Mouse (Mus musculus): ENCODE measurements around the gene Vdac1.

Vdac1 gene

DNA sequence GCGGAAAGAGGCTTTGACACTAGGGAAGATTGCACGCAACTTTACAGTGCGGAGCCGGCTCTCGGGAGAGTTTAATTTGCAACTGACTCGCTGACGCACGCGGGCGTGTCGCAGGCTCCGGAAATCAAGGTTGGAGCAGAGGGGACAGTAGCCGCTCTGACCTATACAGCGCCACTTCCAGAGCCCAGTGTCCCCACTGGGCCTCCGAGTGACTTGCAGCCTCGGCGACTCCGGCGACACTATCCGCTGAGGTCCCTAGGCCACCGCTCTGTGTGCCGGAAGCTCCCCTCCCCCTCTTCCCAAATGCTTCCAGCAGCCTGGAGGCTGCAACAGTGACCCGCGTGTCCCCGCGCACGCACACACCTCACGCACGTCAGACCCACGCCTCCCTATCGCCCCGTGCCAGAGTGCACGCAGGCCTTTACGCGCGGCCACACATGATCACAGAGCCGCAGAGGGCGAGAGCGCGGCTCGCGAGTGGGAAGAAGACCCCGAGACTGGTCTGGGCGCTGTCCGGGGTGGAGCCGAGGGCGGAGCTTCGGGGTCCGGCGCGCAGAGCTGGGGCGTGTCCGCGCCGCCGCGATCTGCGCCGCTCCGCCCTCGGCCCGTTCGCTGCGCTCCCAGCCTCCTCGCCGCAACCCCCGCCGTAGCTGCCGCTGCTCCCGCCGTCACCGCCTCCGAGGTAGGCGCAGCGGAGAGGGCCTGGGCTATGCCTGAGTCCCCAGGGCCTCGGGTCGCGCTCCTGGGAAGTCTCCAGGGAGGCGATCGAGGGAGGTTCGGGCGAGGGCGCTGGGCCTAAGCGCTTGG lies at the start of gene Vdac1:
Gene Vdac1 (plus strand): TSS at position 390 of the 807 bp plus-strand sequence.
- peak; percentile 96 for DNase-seq (ENCODE audit: low read depth, low spot score)

DNA sequence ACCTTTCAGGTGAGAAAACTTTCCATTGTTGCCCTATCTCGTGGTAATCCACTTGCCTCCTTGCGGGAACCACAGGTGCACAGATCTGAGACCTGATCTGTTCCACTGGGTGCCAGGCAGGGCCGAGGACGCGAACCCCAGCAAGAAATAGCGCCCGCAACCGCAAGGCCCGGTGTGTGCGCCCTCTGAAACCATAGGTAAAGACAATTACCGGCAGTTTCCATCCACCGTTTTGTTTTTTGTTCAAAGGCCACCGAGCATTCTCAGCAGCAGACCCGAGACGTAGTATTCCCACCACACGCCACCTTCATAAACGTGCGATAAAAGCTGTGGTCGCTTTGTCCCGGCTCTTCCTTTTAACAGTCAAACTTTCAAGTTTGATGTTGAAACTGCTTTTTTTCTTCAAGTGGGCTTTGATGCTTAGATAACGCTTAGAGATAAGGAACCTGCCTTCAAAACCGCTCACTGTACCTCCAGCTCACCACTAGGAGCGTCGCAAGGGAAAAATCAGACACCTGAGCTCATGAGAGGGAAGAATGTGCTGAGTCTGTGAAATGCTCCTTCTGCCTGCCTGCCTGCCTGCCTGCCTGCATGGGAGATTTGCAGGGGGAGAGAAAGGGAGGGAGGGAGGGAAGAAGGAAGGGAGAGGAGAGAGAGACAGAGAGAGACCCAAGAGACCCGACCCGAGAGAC lies 46.4 kb upstream of the Vdac1 start:
- peak; percentile 36 for DNase-seq (ENCODE audit: low read depth, low spot score)

DNA sequence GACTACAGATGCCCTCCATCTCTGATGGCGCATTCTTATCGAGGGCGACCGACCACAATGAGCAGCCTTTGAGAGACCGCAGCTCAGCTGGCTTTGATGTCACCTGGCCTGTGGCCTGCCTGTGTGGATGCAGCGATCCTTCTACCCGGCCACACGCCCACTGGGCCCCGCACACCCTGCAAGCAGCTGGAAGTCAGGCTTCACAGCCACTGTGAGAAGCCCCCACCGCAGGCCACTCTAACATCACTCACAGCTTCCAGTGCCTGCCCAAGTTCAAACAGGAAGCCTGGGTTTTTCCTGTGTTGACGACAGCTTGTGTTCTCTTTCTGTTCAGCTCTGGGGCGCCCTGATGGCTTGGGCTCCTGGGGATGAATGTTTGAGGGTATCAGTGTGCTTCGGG lies 42.2 kb upstream of the Vdac1 start:
- no peak for DNase-seq (ENCODE audit: low read depth, low spot score)

DNA sequence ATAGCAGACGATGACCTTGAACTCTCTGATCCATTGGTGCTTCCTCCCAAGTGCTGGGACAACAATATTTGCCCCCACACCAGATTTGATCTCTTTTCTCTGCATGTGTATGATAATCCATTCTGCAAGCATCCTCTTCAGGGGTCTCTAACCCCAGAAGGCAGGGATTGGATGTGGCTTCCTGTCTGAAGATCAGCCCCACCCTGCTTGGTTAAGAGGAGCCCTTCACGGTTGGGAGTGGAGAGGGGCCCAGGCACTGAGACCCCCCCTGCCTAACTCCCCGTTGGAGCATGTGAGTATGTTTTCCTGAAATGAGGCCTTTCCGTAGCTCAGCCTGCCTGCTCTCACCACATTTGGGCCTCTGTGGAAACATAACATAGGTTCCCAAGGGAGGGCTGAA lies 41.0 kb upstream of the Vdac1 start:
- no peak for DNase-seq (ENCODE audit: low read depth, low spot score)

DNA sequence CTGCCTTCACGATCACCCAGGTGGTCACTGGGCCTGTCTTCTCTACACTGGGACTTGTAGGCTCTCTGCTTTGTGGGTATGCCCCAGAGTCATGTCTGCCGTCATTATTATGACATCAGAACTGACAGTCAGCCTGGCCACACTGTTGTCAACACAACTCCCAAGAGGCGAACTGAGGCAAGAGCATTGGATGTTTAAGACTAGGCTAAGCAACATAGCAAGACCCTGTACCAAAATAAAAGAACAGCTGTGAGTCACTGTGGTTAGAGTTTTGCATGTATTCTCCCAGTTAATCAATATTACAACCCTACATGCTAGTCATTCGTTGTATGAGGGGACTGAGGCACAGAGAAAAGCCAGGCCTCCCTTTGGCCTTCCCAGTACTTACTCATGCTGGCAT lies 40.1 kb upstream of the Vdac1 start:
- DNase-seq (ENCODE audit: low read depth, low spot score): no peak

DNA sequence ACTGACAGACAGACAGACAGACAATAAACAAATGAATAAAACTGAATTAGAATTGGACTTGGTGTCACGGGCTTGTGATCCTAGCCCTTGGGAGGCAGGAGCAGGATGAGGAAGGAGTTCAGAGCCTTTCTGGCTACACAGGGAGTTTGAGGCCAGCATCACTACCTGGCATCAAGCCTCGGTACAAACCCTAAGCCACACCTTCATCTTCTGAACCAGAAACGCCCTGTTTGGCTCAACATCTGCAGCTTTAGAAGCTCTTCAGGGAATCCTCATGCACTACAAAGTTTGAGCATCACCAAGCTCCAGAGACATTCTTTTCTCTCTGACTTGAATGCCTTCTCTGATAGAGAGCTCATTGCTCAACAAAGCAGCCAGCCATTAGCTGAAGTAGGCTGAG lies 39.1 kb upstream of the Vdac1 start:
- DNase-seq (ENCODE audit: low read depth, low spot score): no peak

DNA sequence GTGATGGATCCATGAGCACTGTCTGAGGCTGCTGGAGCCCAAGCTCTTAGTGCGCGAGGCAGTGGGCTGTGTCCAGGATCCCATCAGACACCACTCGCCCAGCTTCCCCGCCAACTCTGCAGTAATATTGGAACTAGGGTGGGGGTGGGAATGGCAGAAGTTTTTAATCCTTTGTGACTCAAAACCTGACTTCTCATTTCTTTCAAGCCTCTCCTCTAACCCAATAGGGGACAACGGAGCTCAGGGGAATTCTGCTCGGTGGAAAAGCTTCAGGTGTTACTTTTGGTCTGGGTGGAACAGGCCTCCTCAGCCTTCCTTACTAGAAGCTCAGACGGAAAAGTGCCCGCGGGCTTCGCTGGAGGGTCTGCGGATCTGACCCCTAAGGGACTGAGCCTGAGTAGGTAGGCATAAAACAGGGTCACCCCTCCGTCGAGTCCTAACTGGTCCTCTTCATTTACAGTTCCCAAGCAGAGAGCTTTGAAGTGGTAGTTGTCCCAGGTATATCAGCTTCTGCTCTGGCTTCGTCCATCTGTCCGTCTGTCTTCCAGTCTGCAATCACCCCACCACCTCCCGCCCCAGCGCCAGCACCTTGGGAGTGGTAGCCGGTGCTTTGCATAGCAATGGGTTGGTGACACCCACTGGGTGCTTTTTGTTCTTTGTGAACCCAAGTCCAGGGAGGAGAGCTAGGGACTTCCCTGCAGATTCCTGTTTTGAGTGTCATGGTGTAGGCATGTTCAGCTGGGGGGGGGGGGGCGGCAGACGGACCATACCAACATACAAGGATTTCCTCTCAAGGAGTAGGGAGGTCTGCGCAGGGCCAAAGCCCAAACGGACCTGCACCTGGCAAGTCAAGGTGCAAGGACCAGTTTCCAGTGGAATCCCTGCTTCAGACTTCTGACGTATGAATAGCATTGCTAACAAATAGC lies 36.0 kb upstream of the Vdac1 start:
- DNase-seq (ENCODE audit: low read depth, low spot score): no peak

DNA sequence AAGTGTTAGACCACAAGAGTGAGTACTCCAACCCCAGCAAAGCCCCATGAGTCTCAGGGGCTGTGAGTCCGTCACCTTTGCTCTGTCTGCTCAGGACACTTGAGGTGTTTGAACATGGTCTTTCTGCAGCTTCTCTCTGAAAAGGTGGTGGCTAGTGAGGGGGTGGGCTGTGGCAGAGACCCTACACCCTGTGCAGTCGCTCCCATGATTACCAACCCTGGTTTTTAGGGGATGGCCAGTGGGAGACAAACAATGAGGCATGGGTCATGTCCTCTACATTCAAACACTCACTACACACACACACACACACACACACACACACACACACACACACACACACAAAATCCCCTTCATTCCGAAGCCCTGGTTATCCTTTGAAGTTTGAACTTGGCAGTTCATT lies 33.3 kb upstream of the Vdac1 start:
- no peak for DNase-seq (ENCODE audit: low read depth, low spot score)

DNA sequence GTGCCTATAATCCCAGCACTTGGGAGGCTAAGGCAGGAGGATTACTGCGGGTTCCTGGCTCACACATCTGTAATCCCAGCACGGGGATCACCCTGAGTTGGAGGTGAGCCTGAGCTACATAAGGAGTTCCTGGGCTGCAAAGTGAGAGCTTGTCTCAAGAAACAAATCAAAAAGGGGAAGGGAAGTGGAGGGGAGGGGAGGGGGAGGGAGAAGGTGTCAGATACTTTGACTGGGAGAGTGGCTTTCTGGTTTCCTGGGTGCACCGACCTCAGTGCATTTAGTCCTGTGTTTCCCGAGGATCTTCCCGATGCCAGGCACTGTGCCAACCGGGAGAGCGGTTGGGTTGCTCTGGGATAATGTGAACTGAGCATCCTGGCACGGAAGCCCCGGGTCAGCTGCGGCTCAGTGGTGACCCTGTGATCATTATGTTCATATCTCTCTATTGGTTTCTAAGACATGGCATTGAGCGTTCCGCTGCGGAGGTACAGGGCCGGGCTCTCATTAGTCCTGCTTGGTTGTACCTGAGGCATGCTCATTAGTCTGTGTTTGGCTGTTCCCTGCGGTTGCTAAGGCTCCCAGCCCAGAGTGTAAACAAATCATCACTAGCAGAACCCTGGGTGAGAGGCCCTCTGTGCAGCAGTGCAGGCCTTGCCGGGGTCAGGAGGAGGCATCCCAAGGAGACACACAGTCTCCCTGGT lies 28.1 kb upstream of the Vdac1 start:
- DNase-seq (ENCODE audit: low read depth, low spot score): peak; percentile 40

DNA sequence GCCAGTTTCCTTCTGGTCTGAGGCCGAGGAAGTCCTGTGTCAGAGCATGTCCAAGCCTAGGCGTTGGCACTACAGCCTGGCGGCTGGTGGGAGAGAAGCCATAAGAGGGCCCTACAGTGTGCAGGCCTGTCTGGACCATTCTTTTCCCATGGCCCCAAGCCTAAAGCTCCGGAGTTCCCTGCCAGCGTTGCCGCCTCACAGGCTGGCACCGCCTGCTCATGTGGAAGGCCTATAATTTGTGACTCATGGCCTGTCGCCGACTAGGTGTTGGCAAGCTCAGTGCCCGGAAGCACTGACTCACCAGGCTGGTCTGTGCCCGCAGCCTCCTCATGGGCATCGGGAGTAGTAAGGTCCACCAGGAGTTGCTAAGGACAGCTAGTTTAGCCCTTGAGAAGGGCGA lies 27.0 kb upstream of the Vdac1 start:
- DNase-seq (ENCODE audit: low read depth, low spot score): peak; percentile 97

DNA sequence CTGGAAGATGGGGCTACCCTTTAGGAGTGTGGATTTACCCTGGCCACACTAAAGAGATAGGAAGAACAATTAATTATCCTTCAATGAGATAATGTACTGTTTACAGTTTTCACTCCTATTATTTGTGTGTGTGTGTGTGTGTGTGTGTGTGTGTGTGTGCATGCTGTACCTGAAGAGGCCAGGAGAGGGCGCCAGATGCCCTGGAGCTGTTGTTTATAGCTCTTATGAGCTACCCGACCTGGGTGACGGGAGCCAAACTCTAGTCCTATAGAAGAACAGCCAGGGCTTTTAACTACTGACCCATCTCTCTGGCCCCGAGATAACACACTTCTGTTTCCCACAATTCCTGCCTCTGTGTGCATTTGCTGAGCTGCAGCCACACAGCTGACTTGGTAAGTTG lies 25.4 kb upstream of the Vdac1 start:
- DNase-seq (ENCODE audit: low read depth, low spot score): no peak

DNA sequence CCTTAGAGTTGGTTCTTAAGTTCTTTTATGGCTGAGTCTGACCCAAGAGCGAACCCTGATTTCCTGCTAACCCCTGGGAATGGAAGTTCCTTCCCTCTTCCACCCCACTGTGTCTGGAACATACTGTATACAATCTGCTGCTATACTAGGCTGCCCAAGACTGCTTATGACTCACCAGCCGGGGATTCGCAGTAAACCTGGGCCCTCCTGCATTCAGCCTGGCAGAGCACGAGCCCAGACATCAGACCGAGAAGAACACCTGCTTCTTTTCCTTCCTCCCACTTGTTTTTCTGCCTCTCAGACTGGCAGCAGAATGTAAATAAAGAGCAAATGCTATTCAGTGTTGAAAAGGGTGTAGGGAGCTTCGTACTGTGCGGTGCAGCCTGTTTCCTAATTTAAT lies 24.7 kb upstream of the Vdac1 start:
- peak; percentile 95 for DNase-seq (ENCODE audit: low read depth, low spot score)

DNA sequence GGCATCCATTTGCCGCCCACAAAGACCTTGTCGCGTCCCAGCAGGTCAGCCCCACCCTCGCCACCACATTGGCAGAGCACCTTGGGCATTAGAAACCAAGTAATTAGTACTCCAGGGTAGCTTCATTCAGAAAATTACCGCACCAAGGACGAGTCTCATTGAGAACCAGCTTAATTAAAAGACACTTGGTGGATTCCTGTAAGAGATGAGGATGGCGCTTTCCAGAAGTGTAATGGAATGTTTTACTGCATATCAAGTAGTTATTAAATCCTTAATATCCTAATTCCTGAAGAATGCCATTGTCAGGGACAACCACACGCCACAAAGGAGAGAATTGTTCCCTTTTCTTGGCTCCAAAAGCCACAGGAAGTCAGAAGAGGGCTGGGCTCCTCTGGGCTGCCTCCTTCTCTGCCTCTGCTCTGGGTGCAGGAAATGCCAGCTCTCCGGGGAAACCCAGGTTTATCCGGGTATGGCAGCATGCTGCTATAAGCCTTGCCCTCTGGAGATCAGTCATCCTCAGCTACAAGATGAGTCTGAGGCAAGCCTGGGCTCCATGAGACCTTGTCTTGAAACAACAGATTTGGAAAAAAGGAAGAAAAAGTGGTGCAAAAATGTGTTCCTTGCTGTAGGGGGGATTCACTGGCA lies 22.9 kb upstream of the Vdac1 start:
- no peak for DNase-seq (ENCODE audit: low read depth, low spot score)

DNA sequence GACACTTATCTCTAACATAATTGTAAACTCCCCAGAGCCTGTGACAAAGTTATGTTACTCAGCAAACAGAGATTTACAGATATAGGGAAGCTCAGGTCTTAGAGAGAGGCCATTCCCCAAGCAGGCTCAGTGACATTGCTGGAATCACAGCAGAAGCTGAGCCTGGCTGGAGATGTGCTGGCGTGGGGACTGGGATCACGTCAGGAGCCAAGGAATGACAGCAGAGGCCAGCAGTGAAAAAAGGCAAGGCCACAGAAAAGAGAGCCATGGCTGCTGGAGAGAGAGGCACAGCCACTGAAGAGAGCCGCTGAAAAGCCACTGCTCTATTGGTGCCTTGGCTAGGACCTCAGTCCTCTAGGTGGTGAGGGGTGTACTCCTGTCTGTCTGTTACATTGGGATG lies 22.3 kb upstream of the Vdac1 start:
- DNase-seq (ENCODE audit: low read depth, low spot score): no peak

DNA sequence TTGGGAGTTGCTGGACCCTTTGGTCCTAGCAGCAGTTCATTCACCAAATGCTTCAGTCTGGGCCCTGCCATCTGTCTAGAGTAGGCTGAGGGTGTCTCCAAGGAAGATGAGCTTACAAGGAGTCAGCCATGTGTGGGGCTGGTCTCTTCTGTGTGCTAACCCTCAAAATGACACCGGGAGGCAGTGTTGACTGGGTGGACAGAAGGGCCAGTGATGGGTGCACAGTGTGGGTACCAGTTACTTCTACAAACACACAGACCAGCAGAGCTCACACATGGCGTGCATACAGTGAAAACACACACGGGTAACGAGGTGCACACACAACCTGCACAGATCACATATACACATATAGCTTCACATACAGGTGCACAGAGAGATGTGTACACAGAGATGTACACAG lies 21.6 kb upstream of the Vdac1 start:
- DNase-seq (ENCODE audit: low read depth, low spot score): no peak

DNA sequence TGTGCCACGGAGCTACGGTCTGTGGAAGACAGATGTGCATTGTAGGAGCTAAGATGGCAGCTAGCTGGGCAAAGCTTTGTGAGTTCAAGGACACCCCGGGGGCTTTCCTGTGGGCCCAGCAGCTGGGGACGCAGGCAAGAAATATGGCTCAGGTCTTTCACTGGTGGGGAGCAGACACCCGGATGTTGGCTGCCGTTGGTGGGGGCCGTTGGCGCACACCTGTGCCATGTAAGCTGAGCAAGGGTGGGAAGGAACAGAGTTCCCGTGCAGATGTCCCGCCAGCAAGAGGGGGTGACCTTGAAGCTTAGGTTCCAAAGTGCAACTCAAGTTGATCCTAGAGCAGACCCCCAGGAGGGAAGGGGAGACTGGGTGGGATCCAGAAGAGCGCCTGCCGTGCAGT lies 21.1 kb upstream of the Vdac1 start:
- no peak for DNase-seq (ENCODE audit: low read depth, low spot score)

DNA sequence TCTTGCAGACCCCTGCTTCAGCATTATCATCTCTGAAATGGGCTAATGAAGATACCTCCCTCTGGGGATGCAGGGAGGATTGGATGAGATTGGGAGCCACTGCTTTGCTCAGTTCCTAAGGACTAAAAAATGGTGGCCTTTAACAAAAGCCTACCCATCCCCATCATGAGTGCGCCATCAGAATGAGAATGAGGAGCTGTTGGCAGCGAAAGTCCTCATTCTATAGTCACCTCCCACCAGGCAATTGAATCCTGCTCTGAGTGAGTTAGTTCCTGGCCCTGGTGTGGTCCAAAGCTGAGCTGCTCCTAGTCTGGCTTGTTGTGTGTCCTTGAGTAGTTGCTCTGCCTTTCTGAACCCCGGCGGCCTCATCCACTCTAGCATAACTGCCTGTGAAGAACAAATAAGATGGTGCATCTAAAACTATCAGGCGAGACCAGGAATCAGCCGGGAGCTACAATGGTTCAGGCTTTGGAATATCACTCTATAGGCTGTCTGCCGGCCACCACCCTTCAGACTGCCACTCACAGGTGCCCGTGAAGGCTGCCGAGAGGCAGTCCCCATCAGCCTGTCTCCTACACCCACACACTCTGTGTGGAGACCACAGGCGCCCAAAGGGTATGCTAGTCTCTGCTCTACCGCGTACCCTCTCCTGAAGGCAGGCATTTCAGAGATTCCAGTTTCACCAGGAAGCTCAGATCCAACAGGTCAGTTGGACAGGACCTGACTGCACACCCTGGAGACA lies 20.4 kb upstream of the Vdac1 start:
- no peak for DNase-seq (ENCODE audit: low read depth, low spot score)

DNA sequence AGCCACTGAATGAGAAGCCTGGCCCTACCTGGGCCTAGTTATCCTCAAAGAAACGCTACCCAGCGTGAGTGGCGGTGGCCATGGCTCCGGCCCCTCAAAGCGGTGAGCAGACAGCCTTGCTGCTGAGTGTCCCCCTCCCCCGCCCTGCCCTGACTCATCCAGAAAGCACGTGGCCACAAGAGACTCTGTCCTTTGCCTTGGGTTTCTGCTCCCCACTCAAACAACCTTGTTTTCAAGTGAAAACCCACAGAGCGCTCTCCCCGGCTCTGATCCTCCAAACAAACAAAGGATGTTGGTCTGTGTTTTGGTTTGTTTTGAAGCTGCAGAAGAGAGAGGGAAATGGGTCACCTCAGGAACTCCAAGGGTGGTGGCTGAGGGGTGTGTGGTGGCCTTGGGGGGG lies 19.7 kb upstream of the Vdac1 start:
- DNase-seq (ENCODE audit: low read depth, low spot score): peak; percentile 46

DNA sequence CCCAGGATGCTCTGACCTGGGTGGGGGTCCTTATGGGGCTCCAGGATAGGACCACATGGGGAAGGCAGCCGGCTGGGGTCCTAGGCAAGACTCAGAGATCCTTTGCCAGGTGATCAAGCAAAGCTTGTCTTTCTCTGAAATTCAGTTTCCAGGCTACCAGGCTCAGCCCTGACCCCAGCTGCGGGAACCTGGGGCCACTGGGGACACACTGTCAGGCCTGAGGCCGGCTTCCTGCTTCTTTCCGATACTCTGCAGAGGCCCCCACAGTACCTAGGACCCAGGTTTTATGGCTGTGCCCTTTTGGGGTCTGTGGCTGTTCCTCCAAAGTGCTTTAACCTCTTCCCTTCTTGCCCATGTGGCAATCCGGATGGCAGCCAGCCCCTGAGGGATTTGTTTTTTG lies 19.2 kb upstream of the Vdac1 start:
- DNase-seq (ENCODE audit: low read depth, low spot score): no peak

DNA sequence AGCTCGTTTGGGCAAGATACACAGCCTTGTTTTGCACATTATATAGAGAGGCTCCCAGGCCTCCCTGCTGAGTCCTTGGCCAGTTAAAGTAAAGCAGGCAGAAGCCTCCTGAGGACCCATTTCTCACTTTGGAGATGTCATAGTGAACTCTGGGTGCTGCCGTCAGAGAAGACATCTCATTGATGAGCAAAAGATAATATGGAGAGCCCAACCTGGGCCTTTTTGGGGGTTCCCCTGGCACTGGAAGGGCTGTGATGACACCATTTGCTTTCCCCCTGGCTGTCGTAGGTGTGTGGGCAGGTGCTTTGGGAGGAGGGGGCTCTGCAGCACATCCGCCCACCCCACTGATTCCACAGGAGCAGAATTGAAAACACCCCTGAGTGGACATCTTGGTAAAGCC lies 18.4 kb upstream of the Vdac1 start:
- DNase-seq (ENCODE audit: low read depth, low spot score): no peak
